Mouse (Mus musculus) embryonic fibroblast, embryonic 13.5 days (primary cell): ENCODE data around the gene Sdk2.

Experiments used
- CTCF ChIP-seq: IDR thresholded peaks from 2 replicates; pipeline ENCODE4 v1.5.1; 2011; ENCODE audit warnings: mild to moderate bottlenecking, control low read depth, low read length, moderate library complexity, borderline replicate concordance; ENCODE audit not compliant: insufficient read depth
- POLR2A ChIP-seq: IDR thresholded peaks from 2 replicates; pipeline ENCODE4 v1.6.1; 2011; ENCODE audit warnings: low read depth, mild to moderate bottlenecking, control low read depth, low read length, moderate library complexity

DNA sequence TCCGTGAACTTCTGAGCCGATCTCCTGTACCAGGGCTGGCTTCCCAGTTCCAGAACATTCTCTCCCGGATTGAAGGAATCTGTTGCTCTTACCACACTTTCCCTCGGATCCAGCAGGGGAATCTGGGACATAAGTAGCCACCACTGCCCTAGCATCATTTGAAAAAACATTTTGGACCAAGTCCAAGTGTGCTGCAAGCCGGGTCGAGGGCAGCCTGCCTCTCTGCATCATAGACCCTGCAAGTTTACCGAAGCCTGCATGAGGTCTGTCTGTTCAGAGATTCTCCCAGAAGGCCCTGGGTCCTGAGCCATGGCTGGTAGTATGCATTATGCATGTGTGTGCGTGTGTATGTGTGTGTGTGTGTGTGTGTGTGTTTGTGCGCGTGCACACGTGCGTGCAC, 271.0 kb downstream of the Sdk2 start:
- TF ChIP-seq CTCF: no peak
- TF ChIP-seq POLR2A: no peak
